Mouse (Mus musculus) spleen, adult 2 months (tissue): Measurements from ENCODE around the gene Ldah.

Experiments used
- CTCF ChIP-seq: fragments of 200-500 bp; IDR thresholded peaks from 2 replicates; pipeline ENCODE4 v1.5.1; 2011; ENCODE audit warnings: mild to moderate bottlenecking, inconsistent platforms; ENCODE audit not compliant: insufficient read depth, insufficient read length, insufficient replicate concordance; ENCODE audit errors: extremely low read depth
- POLR2A ChIP-seq: fragments of 200-500 bp; IDR thresholded peaks from 2 replicates; pipeline ENCODE4 v1.6.1; 2011; ENCODE audit warnings: low read depth, low read length, inconsistent platforms

GRCm38 (mm10) chr12:8295307-8295913, 87.5 kb downstream of the Ldah start:
- TF ChIP-seq CTCF = no peak
- TF ChIP-seq POLR2A = no peak
